Mouse (Mus musculus) ZHBTc4 (cell line): ENCODE measurements around the gene Fubp1.

Experiments
- DNase-seq: peaks from one replicate; pipeline ENCODE4 v3.0.0-alpha.2; 2011; ENCODE audit warnings: low read depth, low spot score

Fubp1 gene

GRCm38 (mm10) chr3:152193177-152193576 is 17.0 kb upstream of the Fubp1 start:
- DNase-seq = no peak

- DNase-seq = peak; percentile 87
Measured at GRCm38 (mm10) chr3:152193635-152194097, 16.6 kb upstream of the Fubp1 start.

GRCm38 (mm10) chr3:152197246-152197645 is 13.0 kb upstream of the Fubp1 start:
- peak; percentile 61 for DNase-seq

GRCm38 (mm10) chr3:152199125-152199524 is 11.1 kb upstream of the Fubp1 start:
- DNase-seq = no peak

GRCm38 (mm10) chr3:152201181-152201580 is 9.0 kb upstream of the Fubp1 start:
- no peak for DNase-seq

- no peak for DNase-seq
Measured at GRCm38 (mm10) chr3:152201651-152202050, 8.6 kb upstream of the Fubp1 start.

- no peak for DNase-seq
Measured at GRCm38 (mm10) chr3:152202942-152203341, 7.3 kb upstream of the Fubp1 start.

- no peak for DNase-seq
Measured at GRCm38 (mm10) chr3:152203411-152203810, 6.8 kb upstream of the Fubp1 start.

- DNase-seq = no peak
Measured at GRCm38 (mm10) chr3:152203996-152204395, 6.2 kb upstream of the Fubp1 start.

GRCm38 (mm10) chr3:152204577-152204976 is 5.6 kb upstream of the Fubp1 start:
- no peak for DNase-seq

- DNase-seq = no peak
Measured at GRCm38 (mm10) chr3:152207156-152207555, 3.1 kb upstream of the Fubp1 start.

GRCm38 (mm10) chr3:152208096-152208885 is 1.9 kb upstream of the Fubp1 start:
- no peak for DNase-seq

- DNase-seq = peak; percentile 70
Measured at GRCm38 (mm10) chr3:152209177-152209966, 850 bp upstream of the Fubp1 start.

- DNase-seq = peak; percentile 93
Measured at GRCm38 (mm10) chr3:152210728-152211391, 638 bp downstream of the Fubp1 start.

GRCm38 (mm10) chr3:152211731-152212279 is 1.6 kb downstream of the Fubp1 start:
- peak; percentile 33 for DNase-seq

- DNase-seq = no peak
Measured at GRCm38 (mm10) chr3:152213416-152213815, 3.2 kb downstream of the Fubp1 start.

- DNase-seq = no peak
Measured at GRCm38 (mm10) chr3:152224918-152225317, 14.7 kb downstream of the Fubp1 start.

GRCm38 (mm10) chr3:152225906-152226305 is 15.7 kb downstream of the Fubp1 start:
- DNase-seq = no peak

- no peak for DNase-seq
Measured at GRCm38 (mm10) chr3:152228843-152229242, 18.6 kb downstream of the Fubp1 start.

GRCm38 (mm10) chr3:152229271-152229670 is 19.0 kb downstream of the Fubp1 start:
- DNase-seq = no peak

- DNase-seq = peak; percentile 85
Measured at GRCm38 (mm10) chr3:152231333-152232100, 21.3 kb downstream of the Fubp1 start.
